Mouse (Mus musculus): ENCODE data around the gene Clec4g.
A peak's percentile ranks its signal among the peaks of the same experiment; 100 is the strongest.

Gene Clec4g

DNA sequence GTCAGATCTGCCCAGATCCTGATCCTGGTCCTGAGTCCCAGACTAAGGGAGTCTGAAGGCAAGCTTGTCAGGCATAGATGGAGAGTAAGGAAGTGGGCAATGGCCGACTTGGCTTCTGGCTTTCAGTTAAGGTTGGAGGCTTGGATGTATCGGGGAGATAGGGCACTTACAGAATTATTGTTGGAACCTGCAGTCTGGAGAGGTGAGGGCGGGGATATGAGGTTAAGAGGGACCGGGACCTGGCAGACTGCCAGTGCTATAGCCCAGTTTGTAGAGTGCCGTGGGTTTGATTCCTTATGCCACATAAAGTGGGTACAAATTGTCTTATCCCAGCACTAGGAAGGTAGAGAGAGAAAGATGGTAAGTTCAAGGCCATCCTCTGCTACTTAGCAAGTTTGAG lies 40.8 kb downstream of the Clec4g start:
- DNase-seq (ENCODE audit: extremely low read depth, low read depth), result no peak

DNA sequence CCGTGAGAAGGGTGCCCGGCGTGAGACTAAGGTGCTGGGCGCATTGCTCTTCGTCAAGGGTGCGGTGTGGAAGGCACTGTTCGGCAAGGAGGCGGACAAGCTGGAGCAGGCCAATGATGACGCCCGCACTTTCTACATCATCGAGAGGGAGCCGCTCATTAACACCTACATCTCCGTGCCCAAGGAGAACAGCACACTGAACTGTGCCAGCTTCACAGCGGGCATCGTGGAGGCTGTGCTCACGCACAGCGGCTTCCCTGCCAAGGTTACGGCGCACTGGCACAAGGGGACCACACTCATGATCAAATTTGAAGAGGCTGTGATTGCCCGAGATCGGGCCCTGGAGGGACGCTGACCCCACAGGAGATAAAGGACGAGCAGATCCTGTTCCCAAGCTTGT lies 41.2 kb downstream of the Clec4g start:
- no peak for DNase-seq (ENCODE audit: extremely low read depth, low read depth)

DNA sequence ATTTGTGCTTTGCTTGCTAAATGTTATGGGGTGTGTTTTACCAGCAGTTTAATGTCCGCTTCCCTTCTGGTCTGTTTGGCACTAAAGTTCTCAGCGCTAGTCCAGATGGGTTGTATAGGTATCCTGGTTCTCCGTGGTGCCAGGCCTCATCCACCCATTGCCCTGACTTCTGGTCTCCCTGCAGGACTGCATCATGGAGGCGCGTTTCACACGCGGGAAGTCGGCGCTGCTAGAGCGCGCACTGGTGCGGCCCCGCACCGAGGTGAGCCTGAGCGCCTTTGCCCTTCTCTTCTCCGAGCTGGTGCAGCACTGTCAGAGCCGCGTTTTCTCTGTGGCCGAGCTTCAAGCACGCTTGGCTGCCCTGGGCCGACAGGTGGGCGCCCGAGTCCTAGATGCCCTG lies 41.6 kb downstream of the Clec4g start:
- DNase-seq (ENCODE audit: extremely low read depth, low read depth), result no peak

DNA sequence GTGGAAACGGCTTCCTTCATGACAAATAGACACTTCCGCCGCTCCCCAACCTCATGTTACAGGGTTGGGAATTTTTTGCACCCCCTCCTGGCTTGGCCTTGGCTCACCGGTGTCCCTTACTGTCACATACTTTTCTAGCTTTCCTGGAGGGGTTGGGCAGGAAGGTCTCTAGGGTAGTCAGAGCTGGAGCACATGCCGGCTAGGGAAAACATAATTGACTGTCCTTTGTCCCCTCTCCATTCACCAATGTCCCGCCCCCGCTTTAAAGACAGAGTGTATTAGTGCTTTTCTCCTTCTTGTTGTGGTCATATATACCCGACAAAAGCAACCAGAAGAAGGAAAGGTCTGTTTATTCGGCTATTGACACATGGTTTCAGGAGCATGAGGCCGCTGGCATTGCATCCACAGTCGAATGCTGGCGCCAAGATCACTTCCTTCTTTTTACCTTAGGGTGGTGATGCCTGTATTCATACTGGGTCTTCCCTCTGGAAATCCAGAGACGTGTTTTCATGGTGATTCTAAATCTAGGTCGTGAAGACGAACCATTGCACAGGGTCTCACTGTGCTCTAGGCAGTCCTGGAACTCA lies 43.4 kb downstream of the Clec4g start:
- DNase-seq (ENCODE audit: extremely low read depth, low read depth), result peak; percentile 33

DNA sequence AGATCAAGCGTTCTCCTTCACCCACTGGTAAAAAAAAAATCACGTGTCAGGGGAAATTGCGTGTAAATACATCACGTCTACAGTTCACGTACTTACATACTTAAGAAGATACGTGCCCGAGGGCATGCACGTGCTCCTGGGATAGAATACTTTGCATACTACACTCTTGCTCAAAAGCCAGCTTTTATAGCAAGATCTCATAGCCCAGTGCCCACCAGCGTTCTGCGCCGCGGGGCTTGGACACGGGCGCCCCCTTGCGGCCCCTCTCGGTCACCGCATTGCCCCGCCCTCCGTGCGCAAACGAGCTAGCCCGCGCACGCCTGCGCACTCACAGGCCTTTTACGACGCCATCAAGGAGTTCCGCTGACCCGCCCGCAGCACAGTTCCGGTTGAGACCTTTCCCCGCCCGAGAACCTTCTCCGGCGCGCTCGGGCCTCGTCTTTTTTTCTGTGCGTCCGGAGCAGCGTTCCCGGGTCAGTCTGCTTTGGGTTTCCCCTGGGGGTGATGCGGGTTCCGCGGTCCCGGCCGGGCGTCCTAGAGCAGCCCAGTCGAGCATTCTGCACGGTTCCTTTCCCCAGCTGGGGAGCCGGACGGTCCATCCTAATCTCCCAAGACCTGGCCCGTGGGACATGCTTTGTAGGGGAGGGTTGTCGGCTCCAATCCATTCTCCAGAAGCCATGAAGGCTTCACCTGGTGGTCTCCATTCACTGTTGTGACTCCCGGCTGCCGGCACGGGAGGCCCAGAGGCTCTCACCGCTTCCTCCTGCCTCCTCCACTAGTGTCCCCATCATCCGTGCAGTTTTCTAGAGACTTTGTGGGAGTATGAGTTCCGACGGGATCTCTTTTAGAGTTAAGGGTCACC lies 44.1 kb downstream of the Clec4g start, which contains the start of gene Trappc5:
Trappc5 (plus strand) TSS at position 169 of the 862 bp plus-strand sequence.
- peak; percentile 80 for DNase-seq (ENCODE audit: extremely low read depth, low read depth)

DNA sequence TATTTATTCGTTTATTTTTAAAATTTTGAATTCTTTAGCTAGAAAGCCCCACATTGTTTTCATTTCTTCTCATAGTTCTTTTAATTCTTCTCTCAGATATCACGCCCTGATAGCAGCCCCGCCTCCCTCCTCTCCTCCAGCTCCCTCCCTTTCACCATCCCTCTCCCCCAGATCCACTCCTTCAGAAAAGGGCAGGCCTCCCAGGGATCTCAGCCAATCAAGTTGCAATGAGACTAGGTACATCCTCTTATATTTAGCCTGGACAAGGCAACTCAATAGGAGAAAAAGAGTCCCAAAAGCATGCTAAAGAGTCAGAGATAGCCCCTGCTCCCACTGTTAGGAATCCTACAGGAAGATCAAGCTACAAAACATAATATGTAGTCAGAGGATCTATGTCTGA lies 45.8 kb downstream of the Clec4g start:
- no peak for DNase-seq (ENCODE audit: extremely low read depth, low read depth)

DNA sequence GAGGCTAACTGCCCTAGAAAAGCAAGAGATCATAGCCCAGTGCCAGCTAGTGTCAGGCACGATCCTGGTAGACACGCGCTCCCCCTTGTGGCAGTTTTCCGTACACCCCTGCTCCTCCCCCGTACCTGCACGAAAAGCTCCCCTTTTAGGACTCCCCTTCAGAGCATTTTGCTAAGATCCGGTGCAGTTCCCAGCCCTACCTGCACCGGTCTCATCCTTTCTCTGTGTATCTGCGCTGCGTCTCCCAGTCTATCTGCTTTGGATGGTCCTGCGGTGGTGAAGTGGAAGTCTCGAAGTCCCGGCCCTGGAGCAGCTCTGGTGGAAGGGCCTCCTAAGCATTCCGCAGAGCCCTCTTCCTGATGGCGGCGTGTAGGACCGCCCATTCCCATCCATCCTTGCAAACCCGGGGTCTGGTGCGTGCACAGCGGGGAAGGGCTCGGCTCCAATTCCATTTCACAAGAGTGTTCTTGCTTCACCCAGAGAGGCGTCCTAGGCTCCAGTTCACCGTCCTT lies 48.4 kb downstream of the Clec4g start, which contains the start of gene Fcor:
Fcor (minus strand) TSS at position 383 of the 512 bp plus-strand sequence.
- DNase-seq (ENCODE audit: extremely low read depth, low read depth), result peak; percentile 51

DNA sequence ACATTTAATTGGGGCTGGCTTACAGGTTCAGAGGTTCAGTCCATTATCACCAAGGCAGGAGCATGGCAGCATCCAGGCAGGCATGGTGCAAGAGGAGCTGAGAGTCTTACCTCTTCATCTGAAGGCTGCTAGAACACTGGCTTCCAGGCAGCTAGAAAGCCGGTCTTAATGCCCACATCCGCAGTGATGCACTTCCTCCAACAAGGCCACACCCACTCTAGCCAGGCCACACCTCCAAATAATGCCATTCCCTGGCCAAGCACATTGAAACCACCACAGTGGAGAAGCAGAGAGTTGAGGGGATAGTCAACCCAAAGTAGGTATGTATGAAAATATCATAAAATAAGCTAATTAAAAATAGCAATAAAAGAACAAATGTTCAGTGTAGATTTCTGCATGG lies 50.1 kb downstream of the Clec4g start:
- no peak for DNase-seq (ENCODE audit: extremely low read depth, low read depth)

DNA sequence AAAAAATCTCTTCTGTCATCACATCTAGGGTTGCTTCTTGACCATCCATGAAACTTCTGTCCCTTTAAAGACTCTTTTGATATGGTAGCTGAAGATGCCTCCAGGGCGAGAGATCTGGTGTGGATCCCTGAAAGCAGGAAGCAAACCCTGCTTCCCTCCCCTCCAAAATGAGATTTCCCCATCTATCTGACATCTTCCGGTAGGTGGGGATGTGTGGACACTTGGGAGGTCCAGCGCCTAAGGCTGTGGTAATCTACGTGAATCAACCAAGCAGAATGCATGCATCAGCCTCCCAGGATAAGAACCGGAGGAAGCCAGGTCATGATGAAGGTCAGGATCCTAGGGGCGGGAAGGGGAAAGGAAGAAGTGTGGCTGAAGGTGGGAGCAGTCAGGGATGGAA lies 54.9 kb downstream of the Clec4g start, which contains the start of gene Mcemp1:
Mcemp1 (plus strand) TSS at position 248 of the 400 bp plus-strand sequence.
- no peak for DNase-seq (ENCODE audit: extremely low read depth, low read depth)

DNA sequence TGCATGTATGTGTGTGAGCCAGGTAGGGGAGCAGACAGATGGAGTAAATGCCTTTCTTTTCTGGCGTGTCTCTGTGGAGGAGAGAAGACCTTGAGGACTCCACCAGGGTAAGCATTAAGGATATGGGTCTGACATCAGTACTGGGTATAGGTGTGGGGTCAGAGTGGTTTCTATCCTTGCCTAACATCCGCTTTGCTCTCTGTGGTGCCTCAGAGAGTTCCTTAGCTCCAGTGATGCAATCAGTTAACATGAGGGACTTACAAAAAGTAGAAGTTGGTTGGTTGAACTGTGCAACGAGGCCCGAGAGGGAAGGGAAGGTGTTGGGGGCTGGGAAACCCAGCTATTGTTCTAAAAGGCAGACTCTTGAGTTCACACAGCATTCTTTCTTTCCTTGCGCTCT lies 56.0 kb downstream of the Clec4g start:
- DNase-seq (ENCODE audit: extremely low read depth, low read depth), result no peak

DNA sequence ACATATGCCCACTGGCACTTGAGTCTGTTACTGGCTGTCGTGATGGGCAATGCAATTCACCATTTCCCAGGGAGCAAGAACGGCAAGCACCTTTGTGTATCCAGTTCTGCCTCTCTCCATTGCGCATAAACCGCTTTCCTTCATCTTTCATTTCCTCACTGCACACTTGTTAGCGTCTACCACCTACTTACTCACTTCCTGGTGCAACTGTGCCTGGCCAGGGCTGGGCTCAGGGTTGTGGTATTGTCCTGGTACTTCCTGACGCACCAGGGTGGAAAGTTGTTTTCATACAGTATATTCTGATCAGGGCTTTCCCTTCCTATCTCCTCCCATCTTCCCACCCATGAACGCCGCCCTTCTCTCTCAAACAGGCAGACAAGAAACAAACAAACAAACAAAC lies 59.6 kb downstream of the Clec4g start:
- no peak for DNase-seq (ENCODE audit: extremely low read depth, low read depth)

All from MEL-GATA-1-ER (cell line).